Mouse (Mus musculus): Measurements from ENCODE around the gene Gm21987. TPM values are rescaled to one million over a fixed set of nuclear protein-coding genes. Genes with fewer than 3 reads are reported as not detected.
"Not testable (repeated sequence)": the region's sequence is repeated elsewhere in the genome, so short reads cannot be mapped to it uniquely, and the experiment has no call there.

The Gm21987 gene
- polyA plus RNA-seq, 1 experiment = not detected

DNA sequence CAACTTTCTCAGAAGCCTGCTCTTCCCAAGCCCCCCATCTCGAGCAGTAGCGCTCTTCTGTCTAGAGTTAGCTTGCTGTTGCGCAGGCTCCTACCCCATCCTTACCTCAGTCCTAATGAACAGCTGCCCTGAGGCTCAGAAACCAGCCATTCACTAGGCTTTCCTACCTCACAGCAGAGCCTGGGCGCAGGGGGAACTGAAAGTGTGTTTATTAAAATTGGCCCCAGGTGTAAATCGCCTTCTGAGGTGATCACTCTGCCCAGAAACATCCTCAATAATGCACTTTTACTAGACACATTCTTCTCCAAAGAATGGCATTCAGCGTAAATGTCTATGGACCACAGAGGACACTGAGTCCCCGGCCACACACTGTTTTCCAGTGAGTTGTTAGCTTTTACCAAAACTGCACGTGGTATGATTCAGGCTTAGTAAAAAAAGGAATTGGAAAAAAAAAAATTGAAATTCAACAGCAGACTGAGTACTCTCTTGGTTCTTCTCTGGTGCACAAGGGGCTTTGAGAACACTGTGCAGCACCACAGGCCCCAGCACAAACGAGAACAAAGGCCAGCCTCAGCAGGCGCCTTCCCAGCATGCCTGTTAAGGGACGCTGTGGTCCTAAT is 20.0 kb upstream of the Gm21987 start:
- WGBS = 92% methylated on average over 11 of the region's 11 CpGs
- Histone ChIP-seq H3K4me3 (ENCODE audit: control insufficient read depth, insufficient read depth, low read length) (no peak overlapping the region), H3K4me1 (replicated peaks; ENCODE audit: control insufficient read depth, insufficient read depth, low read length) (no peaks in the 10 kb centered on the region), H3K27ac (ENCODE audit: control insufficient read depth, insufficient read depth, low read length) (no peak overlapping the region), H3K36me3 (ENCODE audit: control insufficient read depth, insufficient read depth, low read length) (no peaks in the 10 kb centered on the region), H3K27me3 (ENCODE audit: control insufficient read depth, insufficient read depth, low read length) (no peaks in the 10 kb centered on the region)
- no peak for DNase-seq
- TF ChIP-seq CTCF (IDR thresholded peaks at IDR 0.05; ENCODE audit: borderline replicate concordance, control insufficient read depth, extremely low read depth, insufficient read depth, low read length, poor library complexity) = no peak
- no peak for TF ChIP-seq POLR2A (IDR thresholded peaks at IDR 0.05; ENCODE audit: control insufficient read depth, extremely low read depth, insufficient read depth, low read length, poor library complexity)

DNA sequence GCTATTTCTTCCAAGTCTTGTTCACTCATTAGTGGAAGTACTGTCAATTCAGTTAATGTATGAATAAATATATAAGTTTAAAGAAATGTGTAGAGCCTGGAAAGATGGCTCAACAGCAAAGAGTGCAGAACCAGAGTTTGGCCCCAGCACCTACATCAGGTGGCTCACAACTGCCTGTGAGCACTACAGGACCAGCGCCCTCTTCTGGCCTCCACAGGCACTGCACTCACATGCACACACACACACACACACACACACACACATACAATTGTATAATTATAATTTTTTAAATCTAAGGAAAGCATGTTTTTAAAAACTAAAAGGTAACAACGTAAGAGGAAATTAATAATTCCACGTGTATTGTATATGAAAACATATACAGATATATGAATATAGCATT is 17.5 kb upstream of the Gm21987 start:
- Histone ChIP-seq H3K36me3 (ENCODE audit: control insufficient read depth, insufficient read depth, low read length) (no peaks in the 10 kb centered on the region), H3K4me1 (replicated peaks; ENCODE audit: control insufficient read depth, insufficient read depth, low read length) (no peaks in the 10 kb centered on the region), H3K27ac (ENCODE audit: control insufficient read depth, insufficient read depth, low read length) (no peak overlapping the region), H3K4me3 (ENCODE audit: control insufficient read depth, insufficient read depth, low read length) (no peak overlapping the region), H3K27me3 (ENCODE audit: control insufficient read depth, insufficient read depth, low read length) (no peaks in the 10 kb centered on the region)
- WGBS = 92% methylated on average over 3 of the region's 3 CpGs
- DNase-seq = no peak
- TF ChIP-seq POLR2A (IDR thresholded peaks at IDR 0.05; ENCODE audit: control insufficient read depth, extremely low read depth, insufficient read depth, low read length, poor library complexity) = no peak

- no peak for DNase-seq
- Histone ChIP-seq H3K4me1 (replicated peaks; ENCODE audit: control insufficient read depth, insufficient read depth, low read length) (no peaks in the 10 kb centered on the region), H3K4me3 (ENCODE audit: control insufficient read depth, insufficient read depth, low read length) (no peak overlapping the region), H3K36me3 (ENCODE audit: control insufficient read depth, insufficient read depth, low read length) (no peaks in the 10 kb centered on the region), H3K27me3 (ENCODE audit: control insufficient read depth, insufficient read depth, low read length) (no peaks in the 10 kb centered on the region), H3K27ac (ENCODE audit: control insufficient read depth, insufficient read depth, low read length) (no peak overlapping the region)
- WGBS = 82% methylated on average over 6 of the region's 6 CpGs
- TF ChIP-seq POLR2A (IDR thresholded peaks at IDR 0.05; ENCODE audit: control insufficient read depth, extremely low read depth, insufficient read depth, low read length, poor library complexity) = no peak
- TF ChIP-seq CTCF (IDR thresholded peaks at IDR 0.05; ENCODE audit: borderline replicate concordance, control insufficient read depth, extremely low read depth, insufficient read depth, low read length, poor library complexity) = no peak
Measured at GRCm38 (mm10) chr16:38334431-38334830, 12.4 kb upstream of the Gm21987 start.

DNA sequence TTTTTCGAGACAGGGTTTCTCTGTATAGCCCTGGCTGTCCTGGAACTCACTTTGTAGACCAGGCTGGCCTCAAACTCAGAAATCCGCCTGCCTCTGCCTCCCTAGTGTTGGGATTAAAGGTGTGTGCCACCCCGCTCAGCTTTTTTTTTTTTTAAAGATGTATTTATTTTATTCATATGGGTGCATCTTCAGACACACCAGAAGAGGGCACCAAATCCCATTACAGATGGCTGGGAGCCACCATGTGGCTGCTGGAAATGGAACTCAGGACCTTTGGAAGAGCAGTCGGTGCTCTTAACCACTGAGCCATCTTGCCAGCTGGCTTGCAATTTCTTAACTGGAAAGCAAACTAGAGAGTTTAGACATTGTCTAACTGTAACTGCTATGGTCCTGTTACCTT is 8.8 kb upstream of the Gm21987 start:
- WGBS = 88% methylated on average over 4 of the region's 4 CpGs
- H3K4me3 ChIP-seq (ENCODE audit: control insufficient read depth, insufficient read depth, low read length); H3K27me3 ChIP-seq (ENCODE audit: control insufficient read depth, insufficient read depth, low read length); DNase-seq; H3K27ac ChIP-seq (ENCODE audit: control insufficient read depth, insufficient read depth, low read length); H3K4me1 ChIP-seq (replicated peaks; ENCODE audit: control insufficient read depth, insufficient read depth, low read length); H3K36me3 ChIP-seq (ENCODE audit: control insufficient read depth, insufficient read depth, low read length): not testable (repeated sequence)

DNA sequence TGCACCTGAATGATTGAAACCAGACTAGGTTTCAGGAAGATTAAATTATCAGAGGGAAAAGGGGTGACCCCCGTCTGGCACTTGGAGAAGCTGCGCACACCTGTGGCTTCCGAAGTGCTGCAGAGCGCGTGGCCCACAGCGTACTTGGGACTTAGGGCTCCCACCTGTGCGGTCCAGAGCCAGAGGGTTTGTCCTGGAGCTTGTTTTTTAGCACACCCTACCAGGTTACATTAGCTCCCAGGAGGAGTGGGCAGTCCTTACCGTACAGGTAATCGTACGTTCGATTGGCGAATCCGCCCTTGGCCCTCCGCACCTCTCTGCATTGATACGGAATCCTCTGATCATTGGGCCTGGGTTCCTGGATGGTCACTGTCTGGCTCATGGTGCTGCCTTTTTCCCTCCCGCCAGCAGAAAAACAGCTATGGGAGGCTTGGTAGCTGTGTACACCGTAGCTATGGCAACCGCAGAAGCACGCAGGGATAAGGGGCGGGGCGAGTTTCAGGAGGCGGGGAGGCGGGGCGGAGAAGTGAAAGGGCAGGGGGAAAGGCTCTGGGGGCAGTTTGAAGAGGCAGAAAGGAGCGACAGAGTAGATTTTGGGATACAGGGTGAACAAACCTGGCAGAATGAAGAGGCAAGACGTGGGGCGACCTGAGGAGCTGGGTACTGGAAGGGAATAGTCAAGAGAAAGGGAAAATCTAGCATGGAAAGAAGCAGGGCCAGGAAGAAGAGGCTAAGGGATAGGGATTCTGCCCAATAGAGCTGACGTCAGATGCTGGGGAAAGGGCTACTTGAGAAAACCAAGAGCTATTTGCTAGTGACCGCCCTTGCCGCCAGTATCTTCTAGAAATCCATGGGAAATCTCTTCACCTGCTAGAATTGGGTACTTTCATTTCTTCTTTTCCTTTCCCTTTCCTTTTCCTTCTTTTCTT is 5.2 kb upstream of the Gm21987 start, which contains the start of gene Maats1:
Gene Maats1, minus strand, starts transcription at position 748 of the 929 bp plus-strand sequence.
- TF ChIP-seq POLR2A (IDR thresholded peaks at IDR 0.05; ENCODE audit: control insufficient read depth, extremely low read depth, insufficient read depth, low read length, poor library complexity) = no peak
- no peak for TF ChIP-seq CTCF (IDR thresholded peaks at IDR 0.05; ENCODE audit: borderline replicate concordance, control insufficient read depth, extremely low read depth, insufficient read depth, low read length, poor library complexity)

DNA sequence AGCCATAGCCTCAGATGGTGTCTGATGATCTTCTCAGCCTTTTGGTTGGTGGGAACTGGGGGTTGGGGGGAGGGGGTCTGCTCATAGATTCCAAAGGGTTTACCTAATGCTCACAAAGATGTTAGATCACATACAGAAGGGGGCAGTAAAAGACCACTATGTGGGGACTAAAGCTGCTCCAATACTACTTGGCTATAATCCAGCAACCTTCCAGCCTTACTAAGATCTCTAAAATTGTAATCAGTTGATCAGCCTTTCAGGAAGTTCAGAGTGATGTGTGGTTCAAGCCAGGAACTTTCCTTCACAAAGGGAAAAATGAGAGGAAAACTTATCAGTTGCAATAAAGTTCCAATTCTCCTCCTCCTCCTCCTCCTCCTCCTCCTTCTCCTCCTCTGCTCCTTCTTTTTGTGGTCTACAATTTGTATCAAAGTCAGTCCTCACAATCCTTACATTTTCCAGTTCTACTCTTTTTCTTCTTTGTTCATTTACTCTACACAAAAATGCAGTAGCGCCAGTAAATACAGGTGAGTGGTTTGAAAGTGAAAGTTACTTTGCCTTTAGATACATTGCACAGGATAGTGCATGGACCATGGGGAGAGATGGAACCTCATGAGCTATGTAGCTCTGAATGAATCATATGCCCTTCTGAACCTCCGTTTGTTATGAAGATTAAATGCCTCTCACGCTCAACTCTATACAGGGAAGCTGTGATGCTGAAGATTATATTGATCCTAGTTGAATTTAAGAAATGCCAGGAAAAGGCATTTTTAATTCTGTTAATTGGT is 1.7 kb upstream of the Gm21987 start:
- 84% methylated on average over 3 of the region's 3 CpGs for WGBS
- Histone ChIP-seq H3K27ac (ENCODE audit: control insufficient read depth, insufficient read depth, low read length) (no peak overlapping the region), H3K36me3 (ENCODE audit: control insufficient read depth, insufficient read depth, low read length) (peaks cover 12% of the 10 kb centered on the region), H3K4me3 (ENCODE audit: control insufficient read depth, insufficient read depth, low read length) (no peak overlapping the region), H3K4me1 (replicated peaks; ENCODE audit: control insufficient read depth, insufficient read depth, low read length) (peaks cover 4% of the 10 kb centered on the region), H3K27me3 (ENCODE audit: control insufficient read depth, insufficient read depth, low read length) (no peaks in the 10 kb centered on the region)
- peak; percentile 5 for DNase-seq
- TF ChIP-seq POLR2A (IDR thresholded peaks at IDR 0.05; ENCODE audit: control insufficient read depth, extremely low read depth, insufficient read depth, low read length, poor library complexity) = no peak
- no peak for TF ChIP-seq CTCF (IDR thresholded peaks at IDR 0.05; ENCODE audit: borderline replicate concordance, control insufficient read depth, extremely low read depth, insufficient read depth, low read length, poor library complexity)

More for the DNA sequence above, 5.2 kb upstream of the Gm21987 start, which contains the start of gene Maats1:
- no peak within 1 kb of the TSS for H3K27ac ChIP-seq (ENCODE audit: control insufficient read depth, insufficient read depth, low read length)
- H3K36me3 ChIP-seq (ENCODE audit: control insufficient read depth, insufficient read depth, low read length) = no peaks in the 10 kb centered on the region
- H3K27me3 ChIP-seq (ENCODE audit: control insufficient read depth, insufficient read depth, low read length) = no peaks in the 10 kb centered on the region
- H3K4me3 ChIP-seq (ENCODE audit: control insufficient read depth, insufficient read depth, low read length) = no peak within 1 kb of the TSS
- peak; percentile 36 for DNase-seq
- WGBS = 44% methylated on average over 30 of the region's 30 CpGs
- H3K4me1 ChIP-seq (replicated peaks; ENCODE audit: control insufficient read depth, insufficient read depth, low read length) = peaks cover 4% of the 10 kb centered on the region; the same call in 1 of the 2 replicates
